Mouse (Mus musculus) natural killer cell, adult 2 months (primary cell): ENCODE measurements around the gene Mllt1.

ENCODE experiments used
- DNase-seq, 2 experiments: peaks; one replicate each; pipeline ENCODE4 v3.0.0; 2022; ENCODE audit warnings: low spot score in 2 of 2

Mllt1 gene

DNA sequence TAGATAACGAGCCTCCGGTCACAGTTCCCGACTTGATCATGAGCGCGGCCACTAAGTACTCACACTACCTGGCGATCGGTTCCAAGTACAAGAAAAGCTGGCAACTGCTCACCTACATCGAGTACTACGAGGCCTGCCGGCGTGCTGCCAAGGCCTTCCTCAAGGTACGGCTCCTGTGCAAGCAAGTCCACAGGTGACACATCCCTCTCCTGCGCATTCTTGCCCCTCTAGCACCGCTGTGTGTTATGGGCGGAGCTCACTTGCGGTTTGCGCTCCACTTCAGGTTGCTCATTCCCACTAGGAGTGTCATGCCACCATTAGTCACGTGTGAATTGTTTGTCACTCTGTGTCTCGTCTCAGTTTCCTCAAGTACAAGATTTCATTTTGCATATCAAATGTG lies 57.8 kb downstream of the Mllt1 start:
- no peak for DNase-seq

DNA sequence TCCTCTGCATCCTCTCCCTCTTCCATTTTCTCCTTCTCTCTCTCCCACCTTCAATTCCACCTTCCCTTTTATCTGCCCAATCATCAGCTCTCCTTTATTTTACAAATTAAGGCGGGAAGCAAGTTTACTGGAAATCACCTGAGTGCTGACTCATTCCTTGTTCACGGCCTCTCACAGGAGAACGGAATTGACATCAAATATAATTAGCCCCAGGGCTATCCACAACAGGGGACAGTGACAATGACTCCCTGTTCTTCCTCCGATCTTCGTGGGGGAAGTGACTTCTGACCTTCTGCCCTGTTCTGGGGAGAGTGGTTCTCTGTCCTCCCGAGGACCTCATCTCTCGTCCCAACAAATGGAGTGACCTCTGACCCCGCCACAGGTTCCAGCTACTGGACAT lies 58.2 kb downstream of the Mllt1 start:
- DNase-seq, result no peak

DNA sequence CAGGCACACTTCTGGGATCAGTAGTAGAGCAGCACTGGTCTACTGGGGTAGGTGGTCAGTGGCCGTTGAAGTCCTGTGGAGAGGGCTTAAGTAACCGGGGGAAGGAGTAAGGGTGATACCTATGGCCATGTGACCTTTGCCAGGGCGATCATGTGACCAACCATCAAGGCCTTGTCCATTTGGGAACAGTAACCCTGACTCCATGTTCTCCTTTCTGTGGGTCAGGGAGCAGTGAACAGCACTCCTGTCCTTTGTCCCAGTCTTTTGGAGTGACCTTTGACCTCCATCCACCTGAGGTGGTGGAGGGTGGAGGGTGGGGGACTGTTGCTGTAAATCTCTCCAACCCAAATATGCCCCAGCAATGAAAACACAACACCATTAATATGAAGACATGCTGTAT lies 58.8 kb downstream of the Mllt1 start:
- DNase-seq, result no peak

DNA sequence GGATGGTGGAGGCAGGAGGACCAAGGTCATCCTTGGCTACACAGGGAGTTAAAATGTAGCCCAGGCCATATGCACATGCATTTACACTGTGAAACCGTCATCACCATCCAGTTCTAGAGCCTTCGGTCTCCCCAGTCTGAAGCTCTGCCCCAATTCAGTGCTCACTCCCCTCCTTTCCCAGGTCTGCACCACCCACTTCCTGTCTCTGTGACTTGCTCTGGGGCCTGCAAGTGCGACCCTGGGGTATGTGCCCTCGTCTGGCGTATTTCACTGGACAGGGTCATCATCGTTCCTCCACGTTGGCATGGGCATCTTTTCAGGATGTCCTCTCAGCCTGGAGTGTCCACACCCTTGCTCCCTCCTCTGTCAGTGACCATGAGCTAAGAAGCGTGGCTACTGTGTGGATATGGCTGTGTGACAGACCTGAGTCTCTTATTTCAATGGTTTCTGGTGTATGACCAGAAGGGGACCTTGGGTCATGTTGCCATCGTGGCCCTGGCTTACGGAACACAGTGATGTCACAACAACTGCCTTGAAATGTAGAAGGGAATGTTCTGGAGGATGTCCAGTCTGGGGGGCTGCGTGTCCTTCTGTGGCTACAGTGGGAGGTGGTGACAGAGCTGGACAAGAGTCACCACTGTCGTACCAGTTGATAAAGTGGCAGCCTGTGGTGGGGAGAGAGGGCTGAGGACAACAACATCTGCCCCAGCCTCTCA lies 60.1 kb downstream of the Mllt1 start, which contains the start of gene 1700061G19Rik:
Gene 1700061G19Rik (plus strand): TSS at position 542 of the 716 bp plus-strand sequence.
- no peak for DNase-seq

GRCm38 (mm10) chr17:56874237-56874636 lies 61.0 kb downstream of the Mllt1 start, which contains the start of gene Acsbg2:
Gene Acsbg2 (minus strand): TSS chr17:56874447.
- no peak for DNase-seq

GRCm38 (mm10) chr17:56872512-56872911 lies 62.7 kb downstream of the Mllt1 start:
- no peak for DNase-seq

DNA sequence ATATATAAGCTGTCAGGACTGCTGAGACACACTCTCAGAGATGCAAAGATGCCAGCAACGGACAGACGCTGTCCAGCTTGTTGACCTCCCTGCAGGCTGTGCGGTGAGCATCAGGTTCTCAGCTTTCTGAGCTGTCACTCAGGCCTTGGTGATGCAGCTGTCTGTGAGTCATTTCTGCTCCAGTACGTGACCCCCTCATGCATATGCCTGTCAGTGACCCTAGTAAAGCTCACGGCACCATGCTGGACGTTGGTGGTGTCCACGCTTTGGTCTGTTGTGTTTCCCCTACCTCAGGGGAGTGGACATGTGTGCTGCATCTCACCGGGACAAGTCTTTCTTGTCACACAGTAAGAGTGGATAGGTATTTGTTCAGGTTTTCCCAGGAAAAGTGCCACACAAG lies 63.4 kb downstream of the Mllt1 start:
- no peak for DNase-seq

GRCm38 (mm10) chr17:56870287-56870953 lies 64.8 kb downstream of the Mllt1 start:
- no peak for DNase-seq

DNA sequence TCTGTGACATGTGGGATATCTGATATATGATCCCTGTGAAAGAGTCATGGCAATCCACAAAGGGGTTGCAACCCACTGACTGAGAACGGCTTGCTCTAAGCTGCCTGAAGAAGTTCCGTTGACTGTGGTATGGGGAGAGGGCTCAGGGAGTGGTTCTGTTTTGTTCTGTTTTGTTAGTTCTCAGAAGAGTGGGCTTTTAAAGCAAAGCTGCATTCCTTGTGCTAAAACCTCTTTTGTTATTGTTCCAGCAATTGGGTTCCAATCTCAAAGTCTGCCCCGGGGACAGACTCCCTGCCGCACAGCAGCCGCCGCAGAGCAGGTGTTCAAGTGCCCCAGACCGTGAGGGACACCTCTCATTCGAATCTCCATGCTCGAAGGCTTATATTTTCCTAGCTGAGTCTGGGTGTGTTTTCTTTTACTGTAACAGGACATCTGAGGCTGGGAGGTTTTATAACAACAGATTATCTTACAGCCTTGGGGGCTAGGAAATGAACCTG lies 65.7 kb downstream of the Mllt1 start:
- DNase-seq, result no peak

DNA sequence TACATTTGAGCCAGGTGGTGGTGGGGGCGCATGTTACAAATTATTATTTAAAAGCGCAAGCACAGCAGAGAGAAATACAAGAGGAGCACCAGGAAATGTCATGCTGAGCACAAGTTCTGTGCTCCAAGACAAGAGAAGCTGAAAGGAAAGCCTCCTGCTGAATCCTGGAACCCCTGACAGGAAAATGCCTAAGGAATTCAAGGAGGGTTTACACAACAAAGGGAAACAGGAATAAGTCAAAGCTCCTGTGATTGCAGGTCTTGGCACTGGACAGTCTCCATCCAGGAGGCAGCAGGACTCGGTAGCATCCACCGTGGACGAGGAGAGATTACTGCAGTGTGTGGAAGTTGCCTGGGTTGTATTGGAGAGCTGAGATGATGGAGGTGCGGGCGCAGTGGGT lies 69.1 kb downstream of the Mllt1 start:
- no peak for DNase-seq

DNA sequence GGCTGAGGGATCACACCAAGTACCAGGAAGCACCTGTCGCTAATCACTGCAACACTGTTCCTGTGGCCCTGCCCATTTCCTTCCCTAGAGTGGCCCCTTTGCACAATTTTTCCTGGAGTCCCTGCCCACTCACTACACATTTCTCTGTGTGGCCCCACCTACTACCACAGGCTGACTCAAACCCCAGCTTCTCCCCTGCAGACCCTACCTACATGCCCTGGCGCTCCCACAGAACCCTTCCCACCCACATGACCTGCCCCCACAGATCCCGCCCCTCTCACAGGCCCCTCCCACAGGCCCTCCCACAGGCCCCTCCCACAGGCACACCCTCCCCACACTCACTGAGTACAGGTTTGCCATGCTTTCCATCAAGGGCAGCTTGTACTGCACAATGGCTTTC lies 74.0 kb downstream of the Mllt1 start:
- DNase-seq, result no peak

GRCm38 (mm10) chr17:56858922-56859321 lies 76.3 kb downstream of the Mllt1 start:
- DNase-seq, result no peak

DNA sequence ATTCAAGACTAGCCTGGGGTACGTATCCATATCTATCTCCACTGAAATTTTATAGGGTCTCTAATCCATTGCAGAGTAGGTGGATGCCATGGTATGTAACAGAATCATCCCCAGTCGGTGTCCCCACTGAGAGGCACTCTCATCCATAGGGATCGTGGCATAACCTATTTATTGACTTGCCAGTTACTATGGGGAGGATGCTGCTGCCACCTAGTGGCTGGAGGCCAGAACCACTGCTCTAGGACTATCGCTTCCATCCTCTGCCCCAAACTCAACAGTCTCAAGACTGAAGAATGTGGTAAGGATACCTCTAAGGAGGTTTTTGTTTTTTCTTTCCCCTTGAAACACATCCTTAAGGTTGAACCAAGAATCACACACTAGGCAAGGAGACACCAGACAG lies 77.0 kb downstream of the Mllt1 start:
- peak; percentile 48 to 71 for DNase-seq

- DNase-seq, result no peak
Measured at GRCm38 (mm10) chr17:56855421-56855820, 79.8 kb downstream of the Mllt1 start.

- DNase-seq, result no peak
Measured at GRCm38 (mm10) chr17:56851167-56851566, 84.0 kb downstream of the Mllt1 start.

DNA sequence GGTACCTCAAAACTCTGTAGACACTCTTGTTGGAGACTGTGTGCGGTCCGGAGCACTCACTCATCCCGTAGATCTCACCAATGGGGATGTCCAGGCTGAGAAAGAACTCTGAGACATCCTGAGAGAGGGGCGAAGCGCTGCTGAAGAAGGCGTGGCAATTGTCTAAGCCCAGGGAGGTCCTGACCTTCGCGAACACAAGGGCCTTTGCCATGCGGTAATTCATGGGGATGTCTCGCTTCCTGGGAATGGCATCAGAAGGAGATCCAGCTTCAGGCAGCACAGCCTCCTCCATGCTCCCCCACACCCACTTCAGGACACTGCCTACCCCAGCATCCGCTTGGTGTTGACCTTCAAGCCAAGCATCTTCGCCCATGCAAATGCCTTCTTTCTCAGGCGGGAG lies 85.5 kb downstream of the Mllt1 start:
- DNase-seq, result no peak

- DNase-seq, result no peak
Measured at GRCm38 (mm10) chr17:56848785-56849184, 86.4 kb downstream of the Mllt1 start.

DNA sequence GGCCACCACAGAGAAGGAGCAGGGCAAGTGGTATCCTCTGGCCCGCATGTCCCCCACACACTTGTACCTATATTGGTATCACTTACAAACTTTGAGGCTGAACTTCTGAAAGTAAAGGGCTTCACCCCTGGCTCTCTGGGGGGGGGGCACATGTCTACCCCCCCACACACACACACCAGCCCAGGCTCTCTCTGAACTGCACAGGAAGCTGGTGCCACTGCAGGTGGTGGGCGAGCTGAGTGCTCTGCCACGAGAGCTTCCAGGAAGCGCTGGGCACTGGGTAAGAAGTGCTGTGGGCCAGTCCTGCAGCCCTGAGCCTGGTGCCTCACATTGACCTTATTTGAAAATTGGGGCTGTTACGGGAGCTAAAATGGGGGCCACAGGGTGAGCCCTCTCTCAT lies 91.5 kb downstream of the Mllt1 start:
- DNase-seq, result no peak
